Mouse (Mus musculus): ENCODE data around the gene Bcl9l.

GRCm38 (mm10) chr9:44517368-44517767 is 34.7 kb downstream of the Bcl9l start:
- no peak for TF ChIP-seq CTCF (IDR thresholded peaks at IDR 0.05)
- no peak for TF ChIP-seq EP300 (IDR thresholded peaks at IDR 0.05)
